Mouse (Mus musculus): ENCODE measurements around the gene Lrpprc. TPM values are rescaled to one million over a fixed set of nuclear protein-coding genes. Genes with fewer than 3 reads are reported as not detected.
A peak's percentile ranks its signal among the peaks of the same experiment; 100 is the strongest.

Gene Lrpprc
- polyA plus RNA-seq, 1 experiment = 42.6 TPM

GRCm38 (mm10) chr17:84792006-84792405 lies 1.4 kb upstream of the Lrpprc start:
- no peak overlapping the region for H3K27ac ChIP-seq (ENCODE audit: insufficient read depth, low read length)
- H3K4me1 ChIP-seq (ENCODE audit: control insufficient read depth, insufficient read depth, low read length) = peaks cover 4% of the 10 kb centered on the region
- H3K4me3 ChIP-seq (ENCODE audit: insufficient read depth, low read length) = no peak overlapping the region
- TF ChIP-seq POLR2A (IDR thresholded peaks at IDR 0.05; ENCODE audit: low read depth, low read length) (no peak), CTCF (IDR thresholded peaks at IDR 0.05; ENCODE audit: borderline replicate concordance, insufficient read depth, low read length) (no peak)

GRCm38 (mm10) chr17:84791156-84791555 lies 567 bp upstream of the Lrpprc start:
- Histone ChIP-seq H3K4me1 (ENCODE audit: control insufficient read depth, insufficient read depth, low read length) (peaks cover 4% of the 10 kb centered on the region), H3K27ac (ENCODE audit: insufficient read depth, low read length) (peak overlapping the region; percentile 36; the same call in 1 of the 2 replicates), H3K4me3 (ENCODE audit: insufficient read depth, low read length) (peak overlapping the region; percentile 89)
- TF ChIP-seq POLR2A (IDR thresholded peaks at IDR 0.05; ENCODE audit: low read depth, low read length) (no peak), CTCF (IDR thresholded peaks at IDR 0.05; ENCODE audit: borderline replicate concordance, insufficient read depth, low read length) (no peak)

GRCm38 (mm10) chr17:84790043-84790442 lies 546 bp downstream of the Lrpprc start:
- Histone ChIP-seq H3K27ac (ENCODE audit: insufficient read depth, low read length) (no peak overlapping the region), H3K4me1 (ENCODE audit: control insufficient read depth, insufficient read depth, low read length) (peaks cover 4% of the 10 kb centered on the region), H3K4me3 (ENCODE audit: insufficient read depth, low read length) (peak overlapping the region; percentile 89)
- TF ChIP-seq CTCF (IDR thresholded peaks at IDR 0.05; ENCODE audit: borderline replicate concordance, insufficient read depth, low read length) (no peak), POLR2A (IDR thresholded peaks at IDR 0.05; ENCODE audit: low read depth, low read length) (no peak)

- Histone ChIP-seq H3K27ac (ENCODE audit: insufficient read depth, low read length) (no peak overlapping the region), H3K4me3 (ENCODE audit: insufficient read depth, low read length) (peak overlapping the region; percentile 89; the same call in 1 of the 2 replicates), H3K4me1 (ENCODE audit: control insufficient read depth, insufficient read depth, low read length) (peaks cover 4% of the 10 kb centered on the region)
- TF ChIP-seq CTCF (IDR thresholded peaks at IDR 0.05; ENCODE audit: borderline replicate concordance, insufficient read depth, low read length) (no peak), POLR2A (IDR thresholded peaks at IDR 0.05; ENCODE audit: low read depth, low read length) (no peak)
Measured at GRCm38 (mm10) chr17:84788376-84789125, 2.0 kb downstream of the Lrpprc start.

- Histone ChIP-seq H3K4me1 (ENCODE audit: control insufficient read depth, insufficient read depth, low read length) (peaks cover 4% of the 10 kb centered on the region), H3K4me3 (ENCODE audit: insufficient read depth, low read length) (no peak overlapping the region), H3K27ac (ENCODE audit: insufficient read depth, low read length) (no peak overlapping the region)
- no peak for TF ChIP-seq CTCF (IDR thresholded peaks at IDR 0.05; ENCODE audit: borderline replicate concordance, insufficient read depth, low read length)
- no peak for TF ChIP-seq POLR2A (IDR thresholded peaks at IDR 0.05; ENCODE audit: low read depth, low read length)
Measured at GRCm38 (mm10) chr17:84787477-84787876, 3.1 kb downstream of the Lrpprc start.

- H3K4me3 ChIP-seq (ENCODE audit: insufficient read depth, low read length) = no peak overlapping the region
- no peak for TF ChIP-seq POLR2A (IDR thresholded peaks at IDR 0.05; ENCODE audit: low read depth, low read length)
- TF ChIP-seq CTCF (IDR thresholded peaks at IDR 0.05; ENCODE audit: borderline replicate concordance, insufficient read depth, low read length) = no peak
- H3K27ac ChIP-seq (ENCODE audit: insufficient read depth, low read length) = no peak overlapping the region
- peaks cover 4% of the 10 kb centered on the region for H3K4me1 ChIP-seq (ENCODE audit: control insufficient read depth, insufficient read depth, low read length)
Measured at GRCm38 (mm10) chr17:84786911-84787310, 3.7 kb downstream of the Lrpprc start.

- no peak overlapping the region for H3K4me3 ChIP-seq (ENCODE audit: insufficient read depth, low read length)
- peaks cover 4% of the 10 kb centered on the region for H3K4me1 ChIP-seq (ENCODE audit: control insufficient read depth, insufficient read depth, low read length)
- TF ChIP-seq CTCF (IDR thresholded peaks at IDR 0.05; ENCODE audit: borderline replicate concordance, insufficient read depth, low read length) = no peak
- no peak for TF ChIP-seq POLR2A (IDR thresholded peaks at IDR 0.05; ENCODE audit: low read depth, low read length)
- no peak overlapping the region for H3K27ac ChIP-seq (ENCODE audit: insufficient read depth, low read length)
Measured at GRCm38 (mm10) chr17:84785176-84785575, 5.4 kb downstream of the Lrpprc start.

- Histone ChIP-seq H3K4me1 (ENCODE audit: control insufficient read depth, insufficient read depth, low read length) (no peaks in the 10 kb centered on the region), H3K4me3 (ENCODE audit: insufficient read depth, low read length) (no peak overlapping the region), H3K27ac (ENCODE audit: insufficient read depth, low read length) (no peak overlapping the region)
- no peak for TF ChIP-seq CTCF (IDR thresholded peaks at IDR 0.05; ENCODE audit: borderline replicate concordance, insufficient read depth, low read length)
- no peak for TF ChIP-seq POLR2A (IDR thresholded peaks at IDR 0.05; ENCODE audit: low read depth, low read length)
Measured at GRCm38 (mm10) chr17:84783491-84783890, 7.1 kb downstream of the Lrpprc start.

- Histone ChIP-seq H3K27ac (ENCODE audit: insufficient read depth, low read length) (no peak overlapping the region), H3K4me3 (ENCODE audit: insufficient read depth, low read length) (no peak overlapping the region), H3K4me1 (ENCODE audit: control insufficient read depth, insufficient read depth, low read length) (no peaks in the 10 kb centered on the region)
- TF ChIP-seq CTCF (IDR thresholded peaks at IDR 0.05; ENCODE audit: borderline replicate concordance, insufficient read depth, low read length) (no peak), POLR2A (IDR thresholded peaks at IDR 0.05; ENCODE audit: low read depth, low read length) (no peak)
Measured at GRCm38 (mm10) chr17:84780321-84780720, 10.3 kb downstream of the Lrpprc start.

- Histone ChIP-seq H3K27ac (ENCODE audit: insufficient read depth, low read length) (no peak overlapping the region), H3K4me3 (ENCODE audit: insufficient read depth, low read length) (no peak overlapping the region), H3K4me1 (ENCODE audit: control insufficient read depth, insufficient read depth, low read length) (no peaks in the 10 kb centered on the region)
- TF ChIP-seq POLR2A (IDR thresholded peaks at IDR 0.05; ENCODE audit: low read depth, low read length) (no peak), CTCF (IDR thresholded peaks at IDR 0.05; ENCODE audit: borderline replicate concordance, insufficient read depth, low read length) (no peak)
Measured at GRCm38 (mm10) chr17:84778477-84778978, 12.1 kb downstream of the Lrpprc start.
